Mouse (Mus musculus) E14TG2a.4 (cell line): ENCODE data around the gene Stk35.

Experiments used
- H3K27me3 ChIP-seq: 2 replicates; pipeline ENCODE4 v1.6.1; 2014; ENCODE audit warnings: low read length, control low read depth; ENCODE audit not compliant: insufficient read depth
- H3K36me3 ChIP-seq: 2 replicates; pipeline ENCODE4 v1.6.1; 2014; ENCODE audit warnings: low read length, control low read depth; ENCODE audit not compliant: insufficient read depth
- H3K4me1 ChIP-seq: replicated peaks from 2 replicates; pipeline ENCODE4 v1.6.1; 2014; ENCODE audit warnings: low read depth, low read length, control low read depth
- H3K4me3 ChIP-seq: replicated peaks from 2 replicates; pipeline ENCODE4 v1.5.1; 2014; ENCODE audit warnings: mild to moderate bottlenecking, low read length
- H3K9me3 ChIP-seq: 2 replicates; pipeline ENCODE4 v1.6.1; 2014; ENCODE audit warnings: low read length, control low read depth
- CTCF ChIP-seq: conservative IDR thresholded peaks from 2 replicates; pipeline ENCODE4 v1.5.1; 2014; ENCODE audit warnings: low read length
- NANOG ChIP-seq: IDR thresholded peaks from 2 replicates; pipeline ENCODE4 v1.6.1; 2014; ENCODE audit warnings: borderline replicate concordance, low read length, mixed read lengths
- POU5F1 ChIP-seq: IDR thresholded peaks from 2 replicates; pipeline ENCODE4 v1.6.1; 2014; ENCODE audit warnings: low read length, borderline replicate concordance

Stk35 gene

DNA sequence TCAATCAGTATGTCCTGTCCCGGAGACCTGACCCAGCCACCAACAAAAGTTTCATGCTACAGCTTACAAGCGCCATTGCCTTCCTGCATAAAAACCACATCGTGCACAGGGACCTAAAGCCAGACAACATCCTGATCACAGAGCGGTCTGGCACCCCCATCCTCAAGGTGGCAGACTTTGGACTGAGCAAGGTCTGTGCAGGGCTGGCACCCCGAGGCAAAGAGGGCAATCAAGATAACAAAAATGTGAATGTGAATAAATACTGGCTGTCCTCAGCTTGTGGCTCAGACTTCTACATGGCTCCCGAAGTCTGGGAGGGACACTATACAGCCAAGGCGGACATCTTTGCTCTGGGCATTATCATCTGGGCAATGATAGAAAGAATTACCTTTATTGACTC, 10.2 kb downstream of the Stk35 start:
- H3K9me3 ChIP-seq: no peaks in the 10 kb centered on the region
- TF ChIP-seq POU5F1 (no peak), NANOG (no peak), CTCF (no peak)
- H3K36me3 ChIP-seq: peaks cover 93% of the 10 kb centered on the region
- H3K4me3 ChIP-seq: no peak overlapping the region
- H3K27me3 ChIP-seq: no peaks in the 10 kb centered on the region
- H3K4me1 ChIP-seq: peaks cover 63% of the 10 kb centered on the region

- no peak for TF ChIP-seq NANOG
- no peak for TF ChIP-seq CTCF
- TF ChIP-seq POU5F1: no peak
- Histone ChIP-seq H3K4me3 (no peak overlapping the region), H3K36me3 (peaks cover 94% of the 10 kb centered on the region), H3K9me3 (no peaks in the 10 kb centered on the region), H3K27me3 (no peaks in the 10 kb centered on the region), H3K4me1 (peaks cover 70% of the 10 kb centered on the region)
Measured at GRCm38 (mm10) chr2:129814033-129814432, 13.7 kb downstream of the Stk35 start.

DNA sequence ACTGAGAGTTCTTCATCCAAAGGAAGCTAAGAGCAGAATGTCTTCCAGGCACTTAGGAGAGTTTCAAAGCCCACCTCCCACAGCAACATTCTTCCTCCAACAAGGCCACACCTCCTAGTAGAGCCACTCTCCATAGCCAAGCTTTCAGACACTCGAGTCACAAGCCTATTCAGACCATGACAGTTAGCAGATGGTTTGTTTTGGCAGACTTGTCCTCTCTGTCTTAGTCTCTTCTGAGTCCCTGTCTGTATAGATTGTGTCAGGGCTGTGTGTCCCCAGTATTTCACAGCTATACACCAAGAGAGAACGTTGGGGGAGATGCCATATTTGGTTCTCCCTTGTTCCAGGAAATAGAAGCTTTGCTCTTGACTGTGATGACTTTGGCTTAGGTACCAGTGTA, 14.8 kb downstream of the Stk35 start:
- Histone ChIP-seq H3K36me3 (peaks cover 94% of the 10 kb centered on the region), H3K27me3 (no peaks in the 10 kb centered on the region), H3K9me3 (no peaks in the 10 kb centered on the region), H3K4me1 (peaks cover 79% of the 10 kb centered on the region), H3K4me3 (no peak overlapping the region)
- no peak for TF ChIP-seq NANOG
- TF ChIP-seq CTCF: no peak
- TF ChIP-seq POU5F1: no peak

DNA sequence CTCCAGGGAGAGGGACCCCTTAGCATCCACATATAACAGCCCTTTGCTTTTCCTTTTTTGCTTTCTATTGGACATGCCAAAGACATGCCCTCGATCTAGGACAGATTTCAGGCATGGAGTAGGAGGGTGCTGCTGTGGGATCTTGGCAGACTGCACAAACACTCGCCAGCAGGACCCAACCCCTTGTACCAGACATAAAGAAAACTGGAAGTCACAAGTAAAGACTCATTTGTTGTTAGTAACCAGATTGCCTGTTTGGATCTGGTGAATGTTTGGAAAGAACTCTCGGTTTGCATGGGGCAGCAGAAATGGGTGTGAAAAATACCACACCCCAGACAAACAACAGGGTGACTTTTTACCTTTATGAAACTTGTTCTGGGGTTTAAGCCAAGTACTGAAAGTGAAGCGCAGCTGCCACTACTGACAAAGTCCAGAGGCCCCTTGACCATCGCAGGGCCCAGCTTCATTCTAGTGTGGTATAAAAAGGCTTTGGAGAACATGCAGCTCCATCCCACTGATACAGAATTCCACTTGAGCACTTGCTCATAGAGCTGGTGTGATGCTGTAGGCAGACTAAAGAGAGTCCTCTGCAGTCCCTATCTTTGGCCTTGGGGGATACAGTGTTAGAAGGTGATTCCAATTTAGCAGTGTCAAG, 17.4 kb downstream of the Stk35 start:
- H3K27me3 ChIP-seq: no peaks in the 10 kb centered on the region
- peaks cover 80% of the 10 kb centered on the region for H3K4me1 ChIP-seq
- H3K4me3 ChIP-seq: no peak overlapping the region
- H3K36me3 ChIP-seq: peaks cover 95% of the 10 kb centered on the region
- TF ChIP-seq POU5F1: no peak
- no peaks in the 10 kb centered on the region for H3K9me3 ChIP-seq

GRCm38 (mm10) chr2:129818868-129819267, 18.6 kb downstream of the Stk35 start:
- Histone ChIP-seq H3K9me3 (no peaks in the 10 kb centered on the region), H3K36me3 (peaks cover 92% of the 10 kb centered on the region), H3K27me3 (no peaks in the 10 kb centered on the region), H3K4me1 (peaks cover 78% of the 10 kb centered on the region), H3K4me3 (no peak overlapping the region)
- no peak for TF ChIP-seq NANOG
- no peak for TF ChIP-seq CTCF
- no peak for TF ChIP-seq POU5F1

DNA sequence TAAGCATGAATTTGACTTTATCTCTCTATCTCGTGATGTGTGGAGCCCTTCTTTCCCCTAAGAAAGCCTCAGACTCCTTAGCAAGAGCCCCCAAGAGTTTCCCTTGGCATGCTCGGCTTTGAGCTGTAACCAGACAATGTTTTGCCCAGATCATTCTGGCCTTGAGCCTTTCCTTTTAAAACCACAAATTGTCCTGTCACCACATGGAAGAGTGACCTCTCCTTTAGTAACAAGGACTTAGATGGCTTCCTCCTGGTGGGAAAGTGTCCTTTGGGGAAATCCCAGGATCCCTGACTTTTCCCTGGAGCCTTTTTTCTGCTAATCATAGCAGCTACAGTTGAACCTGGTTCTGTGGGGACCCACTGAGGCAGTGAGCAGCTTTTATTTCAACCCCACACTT, 19.2 kb downstream of the Stk35 start:
- peaks cover 93% of the 10 kb centered on the region for H3K36me3 ChIP-seq
- H3K4me1 ChIP-seq: peaks cover 72% of the 10 kb centered on the region
- TF ChIP-seq CTCF (no peak), POU5F1 (no peak), NANOG (no peak)
- no peaks in the 10 kb centered on the region for H3K9me3 ChIP-seq
- H3K4me3 ChIP-seq: no peak overlapping the region
- no peaks in the 10 kb centered on the region for H3K27me3 ChIP-seq

GRCm38 (mm10) chr2:129819951-129820350, 19.6 kb downstream of the Stk35 start:
- Histone ChIP-seq H3K4me3 (no peak overlapping the region), H3K4me1 (peaks cover 68% of the 10 kb centered on the region), H3K9me3 (no peaks in the 10 kb centered on the region), H3K27me3 (no peaks in the 10 kb centered on the region), H3K36me3 (peaks cover 89% of the 10 kb centered on the region)
- no peak for TF ChIP-seq POU5F1
- TF ChIP-seq NANOG: no peak
- TF ChIP-seq CTCF: no peak

DNA sequence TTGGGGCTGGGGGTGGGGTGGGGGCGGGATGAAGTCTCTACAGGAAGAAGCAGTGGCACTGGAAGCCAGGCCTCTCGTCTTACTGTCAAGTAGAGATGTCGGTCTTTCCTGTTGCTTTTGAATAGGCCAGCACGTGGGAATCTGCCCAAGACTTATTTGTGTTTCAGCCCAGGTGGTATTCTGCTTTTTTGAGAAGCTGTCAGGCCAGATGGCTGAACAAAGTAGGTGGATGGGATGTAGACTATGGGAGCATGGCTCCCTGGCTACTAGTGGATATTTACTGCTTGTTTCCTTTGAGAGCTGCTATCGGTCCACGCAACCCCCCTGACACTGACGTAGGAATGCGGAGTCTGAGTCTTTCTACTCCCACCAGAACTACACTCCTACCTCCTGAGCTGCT, 20.7 kb downstream of the Stk35 start:
- Histone ChIP-seq H3K4me1 (peaks cover 57% of the 10 kb centered on the region), H3K36me3 (peaks cover 86% of the 10 kb centered on the region), H3K9me3 (no peaks in the 10 kb centered on the region), H3K27me3 (no peaks in the 10 kb centered on the region), H3K4me3 (no peak overlapping the region)
- TF ChIP-seq CTCF (no peak), NANOG (no peak), POU5F1 (no peak)

GRCm38 (mm10) chr2:129821568-129821967, 21.3 kb downstream of the Stk35 start:
- H3K4me3 ChIP-seq: no peak overlapping the region
- no peak for TF ChIP-seq POU5F1
- TF ChIP-seq CTCF: no peak
- no peak for TF ChIP-seq NANOG
- no peaks in the 10 kb centered on the region for H3K27me3 ChIP-seq
- H3K9me3 ChIP-seq: no peaks in the 10 kb centered on the region
- peaks cover 86% of the 10 kb centered on the region for H3K36me3 ChIP-seq
- H3K4me1 ChIP-seq: peaks cover 52% of the 10 kb centered on the region
